Mouse (Mus musculus): ENCODE measurements at regions not wholly inside any gene's neighbourhood (a gene's known extent, or its start where the extent isn't known, plus 50 kb on each side); places are given as distances from the start of the nearest gene placed in this dataset.

DNA sequence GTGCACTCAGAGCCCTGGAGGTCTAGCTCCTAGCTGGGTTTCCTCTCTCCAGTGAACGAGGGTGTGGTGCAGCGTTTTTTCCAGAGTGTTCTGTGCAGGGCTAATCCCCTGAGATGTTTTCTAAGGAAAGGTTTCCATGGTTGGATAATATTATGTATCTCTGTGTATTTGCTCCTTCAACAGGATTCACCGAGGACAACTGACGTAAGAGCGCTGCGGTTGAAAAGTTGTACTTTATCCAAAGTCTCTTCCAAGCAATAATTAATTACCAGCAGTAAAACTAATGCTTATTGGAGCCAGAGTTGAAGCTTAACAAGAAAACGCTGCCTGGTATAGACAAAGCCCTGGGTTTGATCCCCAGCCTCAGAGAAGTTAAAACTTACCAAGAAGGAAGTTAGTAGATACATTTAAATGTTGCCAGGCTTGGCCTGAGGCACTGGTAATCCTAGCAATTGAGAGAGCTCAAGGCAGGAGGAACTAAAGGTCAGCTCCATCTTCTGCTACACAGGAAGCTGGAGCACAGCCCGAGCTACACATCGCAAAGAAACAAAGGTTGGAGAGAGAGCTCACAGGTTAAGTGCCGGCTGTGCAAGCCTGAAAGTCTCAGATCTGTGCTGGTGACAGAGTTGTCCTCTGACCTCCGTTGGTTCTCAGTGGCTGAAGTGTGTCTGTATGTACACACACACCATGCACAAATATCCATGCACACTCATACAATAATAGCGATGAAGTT, 51.2 kb upstream of the Rap1b start:
- no peak overlapping the region for H3K4me3 ChIP-seq (ENCODE audit: low read depth, low read length)
- H3K4me2 ChIP-seq: no peak overlapping the region
- no peak overlapping the region for H3K9ac ChIP-seq (ENCODE audit: low read depth, low read length)
- H3K27me3 ChIP-seq (ENCODE audit: control insufficient read depth, insufficient read depth, low read length): no peaks in the 10 kb centered on the region
- no peaks in the 10 kb centered on the region for H3K9me3 ChIP-seq (replicated peaks; ENCODE audit: control insufficient read depth, low read length)
- WGBS (ENCODE audit: insufficient replicate concordance): 73% methylated on average over 12 of the region's 12 CpGs
- no peak for ATAC-seq (replicated peaks; ENCODE audit: insufficient number of reproducible peaks, low FRiP score, low TSS enrichment)
- H3K4me1 ChIP-seq (ENCODE audit: control insufficient read depth, insufficient read depth, low read length): 0 out of 2 replicates have a peak, but pooled peaks cover 12% of the 10 kb centered on the region
- H3K27ac ChIP-seq (ENCODE audit: low read depth, low read length): no peak overlapping the region
- H3K36me3 ChIP-seq (ENCODE audit: control insufficient read depth, insufficient read depth, low read length): no peaks in the 10 kb centered on the region

DNA sequence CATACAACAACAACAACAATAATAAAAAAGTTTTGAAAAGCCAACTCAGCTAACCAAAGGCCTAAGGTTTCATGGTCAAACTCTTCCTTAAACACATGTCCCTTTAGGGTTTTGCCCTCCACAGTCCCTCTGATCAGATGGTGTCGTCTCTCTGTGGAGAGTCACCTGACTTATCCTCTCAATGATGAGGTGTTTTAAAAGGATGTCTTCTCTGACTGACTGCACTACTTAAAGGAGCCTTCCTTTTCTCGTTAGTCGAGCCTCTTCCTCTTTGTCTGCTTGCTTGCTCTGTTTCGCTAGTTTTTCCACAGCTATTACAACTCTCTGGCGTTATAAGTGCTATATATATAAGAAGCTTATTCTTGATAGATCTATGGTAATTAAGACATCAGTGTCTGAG, 51.9 kb upstream of the Rap1b start:
- no peak for ATAC-seq (replicated peaks; ENCODE audit: insufficient number of reproducible peaks, low FRiP score, low TSS enrichment)
- 76% methylated on average over 5 of the region's 5 CpGs for WGBS (ENCODE audit: insufficient replicate concordance)
- Histone ChIP-seq H3K4me3 (ENCODE audit: low read depth, low read length) (no peak overlapping the region), H3K27me3 (ENCODE audit: control insufficient read depth, insufficient read depth, low read length) (no peaks in the 10 kb centered on the region), H3K27ac (ENCODE audit: low read depth, low read length) (no peak overlapping the region), H3K9ac (ENCODE audit: low read depth, low read length) (no peak overlapping the region), H3K4me1 (ENCODE audit: control insufficient read depth, insufficient read depth, low read length) (0 out of 2 replicates have a peak, but pooled peaks cover 12% of the 10 kb centered on the region), H3K4me2 (no peak overlapping the region), H3K36me3 (ENCODE audit: control insufficient read depth, insufficient read depth, low read length) (no peaks in the 10 kb centered on the region), H3K9me3 (replicated peaks; ENCODE audit: control insufficient read depth, low read length) (no peaks in the 10 kb centered on the region)

GRCm38 (mm10) chr10:117898391-117898790, 52.6 kb upstream of the Rap1b start:
- H3K4me1 ChIP-seq (ENCODE audit: control insufficient read depth, insufficient read depth, low read length): 0 out of 2 replicates have a peak, but pooled peaks cover 12% of the 10 kb centered on the region
- no peak overlapping the region for H3K9ac ChIP-seq (ENCODE audit: low read depth, low read length)
- H3K4me3 ChIP-seq (ENCODE audit: low read depth, low read length): no peak overlapping the region
- H3K36me3 ChIP-seq (ENCODE audit: control insufficient read depth, insufficient read depth, low read length): no peaks in the 10 kb centered on the region
- no peak for ATAC-seq (replicated peaks; ENCODE audit: insufficient number of reproducible peaks, low FRiP score, low TSS enrichment)
- no peak overlapping the region for H3K27ac ChIP-seq (ENCODE audit: low read depth, low read length)
- H3K27me3 ChIP-seq (ENCODE audit: control insufficient read depth, insufficient read depth, low read length): no peaks in the 10 kb centered on the region
- WGBS (ENCODE audit: insufficient replicate concordance): 90% methylated on average over 3 of the region's 3 CpGs
- no peaks in the 10 kb centered on the region for H3K9me3 ChIP-seq (replicated peaks; ENCODE audit: control insufficient read depth, low read length)
- H3K4me2 ChIP-seq: no peak overlapping the region

GRCm38 (mm10) chr10:117899410-117899935, 53.6 kb upstream of the Rap1b start:
- Histone ChIP-seq H3K9me3 (replicated peaks; ENCODE audit: control insufficient read depth, low read length) (no peaks in the 10 kb centered on the region), H3K4me1 (ENCODE audit: control insufficient read depth, insufficient read depth, low read length) (0 out of 2 replicates have a peak, but pooled peaks cover 12% of the 10 kb centered on the region), H3K27ac (ENCODE audit: low read depth, low read length) (no peak overlapping the region), H3K4me2 (no peak overlapping the region), H3K27me3 (ENCODE audit: control insufficient read depth, insufficient read depth, low read length) (no peaks in the 10 kb centered on the region), H3K9ac (ENCODE audit: low read depth, low read length) (no peak overlapping the region), H3K4me3 (ENCODE audit: low read depth, low read length) (no peak overlapping the region), H3K36me3 (ENCODE audit: control insufficient read depth, insufficient read depth, low read length) (no peaks in the 10 kb centered on the region)
- ATAC-seq (replicated peaks; ENCODE audit: insufficient number of reproducible peaks, low FRiP score, low TSS enrichment): no peak
- 54% methylated on average over 13 of the region's 13 CpGs for WGBS (ENCODE audit: insufficient replicate concordance)

- Histone ChIP-seq H3K27ac (ENCODE audit: low read depth, low read length) (peak overlapping the region; percentile 23), H3K9ac (ENCODE audit: low read depth, low read length) (peak overlapping the region; percentile 48; the same call in 1 of the 2 replicates), H3K9me3 (replicated peaks; ENCODE audit: control insufficient read depth, low read length) (no peaks in the 10 kb centered on the region), H3K36me3 (ENCODE audit: control insufficient read depth, insufficient read depth, low read length) (no peaks in the 10 kb centered on the region), H3K4me1 (ENCODE audit: control insufficient read depth, insufficient read depth, low read length) (peaks cover 8% of the 10 kb centered on the region; the same call in 1 of the 2 replicates), H3K4me2 (peak overlapping the region; percentile 71), H3K4me3 (ENCODE audit: low read depth, low read length) (peak overlapping the region; percentile 38), H3K27me3 (ENCODE audit: control insufficient read depth, insufficient read depth, low read length) (no peaks in the 10 kb centered on the region)
- ATAC-seq (replicated peaks; ENCODE audit: insufficient number of reproducible peaks, low FRiP score, low TSS enrichment): peak; percentile 48
- WGBS (ENCODE audit: insufficient replicate concordance): 12% methylated on average over 27 of the region's 27 CpGs
Observed at GRCm38 (mm10) chr10:117905666-117906266, 59.9 kb upstream of the Rap1b start.

DNA sequence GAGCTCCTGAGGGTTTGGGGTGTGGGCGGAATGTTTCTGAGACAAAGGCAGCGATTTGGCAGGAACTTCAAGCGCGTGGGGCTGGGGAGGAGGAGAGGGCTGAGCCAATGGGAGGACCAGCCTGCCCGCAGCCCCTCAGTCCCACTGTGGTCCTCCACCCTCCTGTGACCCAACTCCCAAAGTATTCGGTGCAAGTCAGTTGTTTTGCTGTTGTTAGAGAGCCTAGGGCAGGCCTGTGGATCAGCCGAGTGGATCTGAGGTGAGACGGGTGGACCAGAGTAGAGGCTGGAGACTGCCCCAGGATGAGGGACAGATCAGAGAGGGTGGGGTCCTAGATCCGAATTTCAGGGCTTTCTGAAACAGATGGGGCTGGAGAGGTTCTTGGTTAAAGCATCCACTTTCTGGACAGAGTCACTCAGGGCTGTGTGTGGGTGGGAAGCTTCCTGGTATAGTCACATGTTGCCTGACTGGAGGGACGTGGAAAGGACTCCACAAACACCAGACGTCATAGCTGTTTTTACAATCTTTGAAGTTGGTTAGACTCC, 60.5 kb upstream of the Rap1b start:
- H3K36me3 ChIP-seq (ENCODE audit: control insufficient read depth, insufficient read depth, low read length): no peaks in the 10 kb centered on the region
- H3K4me3 ChIP-seq (ENCODE audit: low read depth, low read length): peak overlapping the region; percentile 38
- peak overlapping the region; percentile 71 for H3K4me2 ChIP-seq
- WGBS (ENCODE audit: insufficient replicate concordance): 14% methylated on average over 11 of the region's 11 CpGs
- H3K4me1 ChIP-seq (ENCODE audit: control insufficient read depth, insufficient read depth, low read length): peaks cover 8% of the 10 kb centered on the region; the same call in 1 of the 2 replicates
- peak overlapping the region; percentile 23 for H3K27ac ChIP-seq (ENCODE audit: low read depth, low read length)
- H3K27me3 ChIP-seq (ENCODE audit: control insufficient read depth, insufficient read depth, low read length): no peaks in the 10 kb centered on the region
- ATAC-seq (replicated peaks; ENCODE audit: insufficient number of reproducible peaks, low FRiP score, low TSS enrichment): peak; percentile 67
- peak overlapping the region; percentile 48; the same call in 1 of the 2 replicates for H3K9ac ChIP-seq (ENCODE audit: low read depth, low read length)
- H3K9me3 ChIP-seq (replicated peaks; ENCODE audit: control insufficient read depth, low read length): no peaks in the 10 kb centered on the region

DNA sequence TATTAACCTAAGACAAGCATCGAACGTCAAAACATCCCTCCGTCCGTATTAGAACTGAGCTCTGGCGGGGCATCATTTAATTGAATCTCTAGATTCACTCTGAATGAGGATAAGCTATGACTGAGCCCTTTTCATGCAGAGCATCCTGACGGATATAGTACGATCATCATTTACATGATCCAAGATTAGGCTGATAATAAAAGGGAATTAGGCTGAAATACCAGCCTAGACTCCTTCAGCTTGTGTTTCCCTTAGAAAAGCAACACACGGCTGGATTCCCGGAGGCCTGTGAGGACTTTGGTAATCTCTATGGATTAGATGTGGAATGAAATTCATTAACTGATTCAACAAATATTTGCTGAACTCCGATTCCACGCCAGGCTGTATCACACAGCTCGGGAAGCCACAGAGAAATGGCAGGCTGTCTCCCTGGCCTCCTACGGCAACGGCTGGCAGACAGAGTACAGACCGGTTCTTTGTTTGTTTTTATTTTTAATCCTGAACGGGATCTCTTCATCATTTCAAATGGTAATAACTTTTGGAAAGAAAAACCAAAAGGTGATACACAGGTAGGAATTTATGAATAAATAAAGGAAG, 62.3 kb upstream of the Rap1b start:
- no peaks in the 10 kb centered on the region for H3K9me3 ChIP-seq (replicated peaks; ENCODE audit: control insufficient read depth, low read length)
- H3K4me1 ChIP-seq (ENCODE audit: control insufficient read depth, insufficient read depth, low read length): peaks cover 8% of the 10 kb centered on the region; the same call in 1 of the 2 replicates
- no peak overlapping the region for H3K4me3 ChIP-seq (ENCODE audit: low read depth, low read length)
- no peak overlapping the region for H3K27ac ChIP-seq (ENCODE audit: low read depth, low read length)
- no peak overlapping the region for H3K9ac ChIP-seq (ENCODE audit: low read depth, low read length)
- 76% methylated on average over 16 of the region's 16 CpGs for WGBS (ENCODE audit: insufficient replicate concordance)
- no peaks in the 10 kb centered on the region for H3K36me3 ChIP-seq (ENCODE audit: control insufficient read depth, insufficient read depth, low read length)
- no peak overlapping the region for H3K4me2 ChIP-seq
- H3K27me3 ChIP-seq (ENCODE audit: control insufficient read depth, insufficient read depth, low read length): no peaks in the 10 kb centered on the region
- ATAC-seq (replicated peaks; ENCODE audit: insufficient number of reproducible peaks, low FRiP score, low TSS enrichment): no peak

DNA sequence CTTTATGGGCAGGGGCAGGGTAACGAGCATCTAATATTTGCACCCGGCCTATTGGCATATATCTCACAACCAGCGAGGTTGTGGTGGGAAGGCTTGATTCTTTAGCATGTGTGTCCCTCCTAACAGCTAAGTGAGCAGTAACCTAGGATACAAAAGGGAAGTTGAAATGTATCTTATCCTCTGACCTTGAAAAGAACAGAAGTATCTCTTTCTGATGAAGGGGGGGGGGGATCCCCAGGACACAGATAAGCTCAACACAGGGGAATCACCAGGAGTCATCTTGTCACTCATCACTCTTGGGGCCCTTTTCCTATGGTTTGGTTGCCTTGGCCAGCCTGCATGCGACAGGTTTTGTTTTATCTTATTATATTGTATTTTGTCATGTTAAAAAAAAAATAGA, 63.3 kb upstream of the Rap1b start:
- 69% methylated on average over 4 of the region's 4 CpGs for WGBS (ENCODE audit: insufficient replicate concordance)
- H3K9ac ChIP-seq (ENCODE audit: low read depth, low read length): no peak overlapping the region
- H3K9me3 ChIP-seq (replicated peaks; ENCODE audit: control insufficient read depth, low read length): no peaks in the 10 kb centered on the region
- H3K27ac ChIP-seq (ENCODE audit: low read depth, low read length): no peak overlapping the region
- no peak overlapping the region for H3K4me3 ChIP-seq (ENCODE audit: low read depth, low read length)
- no peak overlapping the region for H3K4me2 ChIP-seq
- no peak for ATAC-seq (replicated peaks; ENCODE audit: insufficient number of reproducible peaks, low FRiP score, low TSS enrichment)
- no peaks in the 10 kb centered on the region for H3K36me3 ChIP-seq (ENCODE audit: control insufficient read depth, insufficient read depth, low read length)
- peaks cover 8% of the 10 kb centered on the region; the same call in 1 of the 2 replicates for H3K4me1 ChIP-seq (ENCODE audit: control insufficient read depth, insufficient read depth, low read length)
- no peaks in the 10 kb centered on the region for H3K27me3 ChIP-seq (ENCODE audit: control insufficient read depth, insufficient read depth, low read length)
